Mouse (Mus musculus) limb, embryonic 11.5 days (tissue): ENCODE data around the gene Spg7. TPM values are rescaled to one million over a fixed set of nuclear protein-coding genes. Genes with fewer than 3 reads are reported as not detected.
"Not testable (repeated sequence)": the region's sequence is repeated elsewhere in the genome, so short reads cannot be mapped to it uniquely, and the experiment has no call there.

Experiments
- ATAC-seq: fragments of 200-750 bp; cut with Nextera tagmentation; 2 replicates; pipeline ENCODE4 v1.8.0; 2017; ENCODE audit warnings: low read depth; ENCODE audit not compliant: insufficient number of reproducible peaks, low FRiP score, low TSS enrichment
- DNase-seq: peaks from one replicate; pipeline ENCODE4 v3.0.0-alpha.2; 2015; ENCODE audit warnings: low spot score
- H3K27ac ChIP-seq: fragments of 300-500 bp; sonication (generic); replicated peaks from 2 replicates; pipeline ENCODE4 v1.5.1; 2014; ENCODE audit warnings: low read depth, mild to moderate bottlenecking, low read length
- H3K27me3 ChIP-seq: fragments of 300-500 bp; sonication (generic); 2 replicates; pipeline ENCODE4 v1.6.1; 2014; ENCODE audit warnings: mild to moderate bottlenecking, low read length, mixed read lengths; ENCODE audit not compliant: control insufficient read depth, insufficient read depth
- H3K36me3 ChIP-seq: fragments of 300-500 bp; sonication (generic); 2 replicates; pipeline ENCODE4 v1.6.1; 2014; ENCODE audit warnings: mild to moderate bottlenecking, low read length, moderate library complexity, mixed read lengths; ENCODE audit not compliant: control insufficient read depth, insufficient read depth
- H3K4me1 ChIP-seq: fragments of 300-500 bp; sonication (generic); 2 replicates; pipeline ENCODE4 v1.6.1; 2014; ENCODE audit warnings: low read length, mixed read lengths; ENCODE audit not compliant: control insufficient read depth, insufficient read depth
- H3K4me2 ChIP-seq: fragments of 300-500 bp; sonication (generic); 2 replicates; pipeline ENCODE4 v1.6.1; 2014; ENCODE audit warnings: low read depth, mild to moderate bottlenecking, moderate library complexity; ENCODE audit not compliant: severe bottlenecking
- H3K4me3 ChIP-seq: fragments of 300-500 bp; sonication (generic); 2 replicates; pipeline ENCODE4 v1.5.1; 2014; ENCODE audit warnings: low read depth, low read length
- H3K9ac ChIP-seq: fragments of 300-500 bp; sonication (generic); 2 replicates; pipeline ENCODE4 v1.6.1; 2014; ENCODE audit warnings: mild to moderate bottlenecking, low read length
- H3K9me3 ChIP-seq: fragments of 300-500 bp; sonication (generic); 2 replicates; pipeline ENCODE4 v1.6.1; 2016; ENCODE audit warnings: low read length; ENCODE audit not compliant: control insufficient read depth
- WGBS: fragments of 180-500 bp; shearing (Covaris S2); extraction: QIAGEN DNeasy Blood & Tissue Kit; methylation state at CpG from one replicate; pipeline ENCODE4 v1.1.7; 2014; 5-methylcytosine and 5-hydroxymethylcytosine counted together
- polyA plus RNA-seq: library from polyadenylated mRNA; unstranded; fragments of >200 nt; fragmentation: Nextera tagmentation; extraction: Ambion mirVana; gene quantifications from 2 replicates; pipeline ENCODE4 v1.2.1, GENCODE M21; 2014

Spg7 gene
- polyA plus RNA-seq, 1 experiment from 2014 or later, result 45.0 TPM

DNA sequence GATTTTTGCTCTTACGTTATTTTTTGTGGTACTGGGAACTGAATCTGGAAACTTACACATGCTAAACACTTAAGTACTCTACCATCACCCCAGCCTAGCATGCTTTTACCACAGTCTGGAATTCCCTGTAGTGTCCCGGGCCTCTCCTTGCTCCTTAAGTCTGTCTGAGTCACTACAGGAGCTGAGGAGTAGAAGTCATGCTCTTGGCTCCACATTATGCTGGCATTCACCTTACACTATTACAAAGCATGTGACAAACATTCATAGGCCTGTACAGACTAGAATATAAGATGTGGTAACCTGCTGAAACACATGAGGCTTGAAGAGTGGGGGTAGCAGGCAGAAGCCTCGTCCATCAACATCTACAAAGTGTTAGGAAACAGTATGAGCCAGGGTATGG lies 40.0 kb upstream of the Spg7 start:
- DNase-seq (no peak), ATAC-seq (no peak)
- no peaks in the 10 kb centered on the region for H3K27me3 ChIP-seq

GRCm38 (mm10) chr8:123024226-123024625 lies 38.5 kb upstream of the Spg7 start:
- no peak overlapping the region for H3K4me2 ChIP-seq
- H3K9ac ChIP-seq, result no peak overlapping the region
- H3K36me3 ChIP-seq, result no peaks in the 10 kb centered on the region
- H3K4me1 ChIP-seq, result no peaks in the 10 kb centered on the region
- no peak overlapping the region for H3K27ac ChIP-seq
- no peak for DNase-seq
- no peak for ATAC-seq
- H3K27me3 ChIP-seq, result no peaks in the 10 kb centered on the region
- no peak overlapping the region for H3K4me3 ChIP-seq
- WGBS, result 96% methylated on average over 2 of the region's 2 CpGs
- H3K9me3 ChIP-seq, result no peaks in the 10 kb centered on the region

More for the DNA sequence above, 40.0 kb upstream of the Spg7 start:
- no peaks in the 10 kb centered on the region for H3K36me3 ChIP-seq
- no peak overlapping the region for H3K4me3 ChIP-seq
- H3K4me1 ChIP-seq, result peaks cover 6% of the 10 kb centered on the region; the same call in 1 of the 2 replicates
- H3K27ac ChIP-seq, result no peak overlapping the region
- no peak overlapping the region for H3K9ac ChIP-seq
- WGBS, result 82% methylated on average over 3 of the region's 3 CpGs
- H3K9me3 ChIP-seq, result no peaks in the 10 kb centered on the region
- no peak overlapping the region for H3K4me2 ChIP-seq

DNA sequence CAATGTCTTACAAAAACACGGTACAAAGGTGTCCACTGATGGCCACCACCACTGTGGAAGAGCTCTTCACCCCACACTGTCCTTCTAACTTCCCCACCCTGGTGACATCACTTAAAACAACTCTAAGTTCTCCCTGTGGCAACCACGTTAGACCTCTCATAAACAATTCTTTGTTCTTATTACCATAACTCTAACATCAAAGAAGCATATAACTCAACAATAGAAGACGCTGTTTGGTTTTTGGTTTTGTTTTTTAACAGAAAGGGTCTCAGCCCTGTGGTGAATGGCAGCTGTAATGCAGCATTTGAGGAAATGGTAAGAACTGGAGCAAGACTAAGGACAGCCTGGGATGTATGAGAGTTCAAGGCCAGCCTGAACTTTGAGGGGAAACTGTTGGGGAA lies 36.8 kb upstream of the Spg7 start:
- Histone ChIP-seq H3K36me3 (no peaks in the 10 kb centered on the region), H3K4me3 (no peak overlapping the region), H3K9me3 (no peaks in the 10 kb centered on the region), H3K4me2 (no peak overlapping the region), H3K27me3 (no peaks in the 10 kb centered on the region), H3K9ac (no peak overlapping the region), H3K4me1 (no peaks in the 10 kb centered on the region), H3K27ac (no peak overlapping the region)
- DNase-seq (no peak), ATAC-seq (no peak)
- 89% methylated on average over 3 of the region's 3 CpGs for WGBS

- no peaks in the 10 kb centered on the region for H3K27me3 ChIP-seq
- H3K36me3 ChIP-seq, result no peaks in the 10 kb centered on the region
- DNase-seq, result no peak
- H3K4me3 ChIP-seq, result no peak overlapping the region
- ATAC-seq, result no peak
- no peak overlapping the region for H3K4me2 ChIP-seq
- H3K9me3 ChIP-seq, result no peaks in the 10 kb centered on the region
- no peak overlapping the region for H3K9ac ChIP-seq
- WGBS, result 96% methylated on average over 8 of the region's 8 CpGs
- no peak overlapping the region for H3K27ac ChIP-seq
- H3K4me1 ChIP-seq, result no peaks in the 10 kb centered on the region
Observed at GRCm38 (mm10) chr8:123027786-123028185, 35.0 kb upstream of the Spg7 start.

- H3K27ac ChIP-seq, ATAC-seq: not testable (repeated sequence)
- 80% methylated on average over 5 of the region's 5 CpGs for WGBS
Observed at GRCm38 (mm10) chr8:123030091-123030490, 32.7 kb upstream of the Spg7 start.

GRCm38 (mm10) chr8:123031321-123031978 lies 31.3 kb upstream of the Spg7 start:
- Histone ChIP-seq H3K36me3 (no peaks in the 10 kb centered on the region), H3K27me3 (no peaks in the 10 kb centered on the region), H3K9ac (no peak overlapping the region), H3K4me2 (no peak overlapping the region), H3K9me3 (no peaks in the 10 kb centered on the region), H3K27ac (no peak overlapping the region), H3K4me1 (peaks cover 4% of the 10 kb centered on the region; the same call in 1 of the 2 replicates), H3K4me3 (no peak overlapping the region)
- DNase-seq (no peak), ATAC-seq (no peak)
- WGBS, result 89% methylated on average over 7 of the region's 7 CpGs

More at GRCm38 (mm10) chr8:123030091-123030490, 32.7 kb upstream of the Spg7 start:
- H3K36me3 ChIP-seq, H3K9me3 ChIP-seq, H3K4me1 ChIP-seq, H3K4me2 ChIP-seq, DNase-seq, H3K4me3 ChIP-seq, H3K9ac ChIP-seq, H3K27me3 ChIP-seq: not testable (repeated sequence)

GRCm38 (mm10) chr8:123032730-123033129 lies 30.0 kb upstream of the Spg7 start:
- Histone ChIP-seq H3K9me3 (no peaks in the 10 kb centered on the region), H3K4me1 (peaks cover 4% of the 10 kb centered on the region; the same call in 1 of the 2 replicates), H3K9ac (no peak overlapping the region), H3K4me3 (no peak overlapping the region), H3K36me3 (no peaks in the 10 kb centered on the region), H3K27ac (no peak overlapping the region), H3K27me3 (no peaks in the 10 kb centered on the region), H3K4me2 (no peak overlapping the region)
- DNase-seq, result no peak
- no peak for ATAC-seq

DNA sequence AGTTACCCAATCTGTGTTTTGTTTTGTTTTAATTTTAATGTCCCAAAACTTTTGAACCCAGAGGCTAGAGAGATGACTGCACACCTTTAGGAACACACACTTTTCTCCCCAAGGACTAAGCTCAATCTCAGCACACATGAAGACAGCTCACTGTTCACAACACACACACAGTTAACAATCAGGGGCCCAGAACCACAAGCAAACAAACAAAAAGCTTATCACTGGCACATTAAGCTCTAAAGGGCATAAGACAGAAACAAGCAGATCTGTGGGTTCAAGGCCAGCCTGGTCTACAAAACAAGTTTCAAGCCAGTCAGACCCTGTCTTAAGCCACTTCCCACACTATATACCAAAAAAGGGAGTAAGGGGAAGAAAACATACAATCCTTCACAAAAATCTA lies 29.3 kb upstream of the Spg7 start:
- H3K36me3 ChIP-seq, result no peaks in the 10 kb centered on the region
- no peak overlapping the region for H3K4me3 ChIP-seq
- H3K9me3 ChIP-seq, result no peaks in the 10 kb centered on the region
- no peak overlapping the region for H3K4me2 ChIP-seq
- no peak overlapping the region for H3K9ac ChIP-seq
- H3K27ac ChIP-seq, result no peak overlapping the region
- DNase-seq (no peak), ATAC-seq (no peak)
- H3K4me1 ChIP-seq, result peaks cover 4% of the 10 kb centered on the region; the same call in 1 of the 2 replicates
- no peaks in the 10 kb centered on the region for H3K27me3 ChIP-seq

- H3K27ac ChIP-seq, result no peak overlapping the region
- WGBS, result 87% methylated on average over 6 of the region's 6 CpGs
- no peak overlapping the region for H3K4me3 ChIP-seq
- H3K9ac ChIP-seq, result no peak overlapping the region
- H3K27me3 ChIP-seq, result no peaks in the 10 kb centered on the region
- no peak for DNase-seq
- H3K4me2 ChIP-seq, result no peak overlapping the region
- peaks cover 4% of the 10 kb centered on the region; the same call in 1 of the 2 replicates for H3K4me1 ChIP-seq
- no peaks in the 10 kb centered on the region for H3K36me3 ChIP-seq
- H3K9me3 ChIP-seq, result no peaks in the 10 kb centered on the region
- no peak for ATAC-seq
Observed at GRCm38 (mm10) chr8:123034171-123034570, 28.6 kb upstream of the Spg7 start.
